16 mouse cellular contexts compared by ENCODE assay signal in the genomic region with DNA sequence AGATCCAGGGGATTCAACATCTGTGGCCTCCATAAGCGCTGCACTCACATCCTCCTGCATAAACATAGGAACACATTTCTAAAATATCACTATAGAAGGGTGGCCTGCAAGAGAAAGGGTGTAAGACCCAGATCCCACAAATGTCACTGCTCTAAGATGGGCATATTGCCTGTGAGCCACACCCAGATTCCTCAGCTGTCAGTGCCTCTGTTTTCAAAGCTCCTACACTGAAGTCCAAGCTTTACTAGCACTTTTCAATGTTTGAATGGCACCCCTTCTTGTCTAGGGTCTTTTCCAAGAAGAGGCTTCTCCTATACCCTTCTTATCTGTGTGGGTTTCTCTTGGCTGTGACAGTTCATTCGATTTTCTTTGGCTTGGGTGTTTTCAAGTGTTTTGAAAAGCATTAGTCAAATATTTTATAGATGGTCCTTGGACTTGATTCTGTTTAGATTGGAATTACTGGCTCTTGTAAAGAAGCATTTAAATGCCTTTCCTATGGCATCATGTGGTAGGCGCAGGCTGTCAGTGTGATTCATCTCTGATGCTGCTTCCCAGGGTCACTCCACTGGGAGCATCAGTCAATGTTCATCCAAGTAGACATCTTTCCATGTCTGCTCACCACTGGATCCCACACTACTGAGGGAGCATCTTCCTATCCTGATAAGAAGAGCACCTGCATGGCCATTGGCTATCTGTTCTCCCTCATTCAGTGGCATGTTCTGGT.
"Had no signal": no experiment of that assay in that cellular context is flagged by ENCODE, and none has a peak within 500 bp of the region (broad histone marks: within the 10 kb centered on the region; RNA-seq: fewer than 3 reads in every experiment).

No protein-coding gene starts in this region.

- H3K36me3 ChIP-seq: liver, embryonic 13.5 days; midbrain, embryonic 12.5 days; midbrain, embryonic 15.5 days; neural tube, embryonic 13.5 days had no signal

- H3K27ac ChIP-seq: kidney, postnatal 0 days; layer of hippocampus, adult 2 months; left cerebral cortex, adult 2 months; liver, embryonic 13.5 days; midbrain, embryonic 12.5 days; midbrain, embryonic 15.5 days; neural tube, embryonic 13.5 days had no signal

- H3K4me3 ChIP-seq: layer of hippocampus, adult 2 months; left cerebral cortex, adult 2 months; liver, embryonic 13.5 days; midbrain, embryonic 12.5 days; midbrain, embryonic 15.5 days; neural tube, embryonic 13.5 days had no signal

- H3K9ac ChIP-seq: liver, embryonic 13.5 days; midbrain, embryonic 12.5 days; midbrain, embryonic 15.5 days; neural tube, embryonic 13.5 days had no signal

- H3K9me3 ChIP-seq: liver, embryonic 13.5 days; midbrain, embryonic 12.5 days; midbrain, embryonic 15.5 days; neural tube, embryonic 13.5 days had no signal

- ATAC-seq: midbrain, embryonic 15.5 days had no signal

- H3K4me1 ChIP-seq: liver, embryonic 13.5 days; midbrain, embryonic 12.5 days; neural tube, embryonic 13.5 days had no signal

- H3K27me3 ChIP-seq: liver, embryonic 13.5 days; midbrain, embryonic 12.5 days; midbrain, embryonic 15.5 days; neural tube, embryonic 13.5 days had no signal

- H3K4me2 ChIP-seq: liver, embryonic 13.5 days; midbrain, embryonic 12.5 days; midbrain, embryonic 15.5 days; neural tube, embryonic 13.5 days had no signal

- DNase-seq: kidney, postnatal 25 days; layer of hippocampus, adult 9-11 months; liver, embryonic 13.5 days; lung, adult 2 months; lung, postnatal 14 days; lung, postnatal 4 days; retina, postnatal 1 day; right cerebral cortex, postnatal 25 days; thymus, adult 18-20 months; thymus, postnatal 36 days had no signal
